Mouse (Mus musculus) urinary bladder, adult 2 months (tissue): ENCODE data around the gene Usp6nl. TPM values are rescaled to one million over a fixed set of nuclear protein-coding genes. Genes with fewer than 3 reads are reported as not detected.

ENCODE experiments used
- DNase-seq: peaks from one replicate; pipeline ENCODE4 v3.0.0; 2022; ENCODE audit warnings: low spot score
- polyA plus RNA-seq: library from polyadenylated mRNA; depleted of rRNA; stranded (reverse); fragments of >200 nt; gene quantifications from 2 replicates; pipeline ENCODE4 v1.2.3, GENCODE M21; 2012; rRNA removed

Usp6nl gene
- 6.0 and 8.4 TPM in 2 replicates for polyA plus RNA-seq

GRCm38 (mm10) chr2:6322376-6322901 is at the start of gene Usp6nl:
Usp6nl (plus strand) TSS chr2:6322667.
- DNase-seq = peak; percentile 88

- no peak for DNase-seq
These were observed 49.0 kb upstream of the Usp6nl start for GRCm38 (mm10) chr2:6273392-6273845.

GRCm38 (mm10) chr2:6278813-6279530 is 43.5 kb upstream of the Usp6nl start:
- no peak for DNase-seq

- DNase-seq = no peak
These were observed 42.7 kb upstream of the Usp6nl start for GRCm38 (mm10) chr2:6279614-6280301.

- no peak for DNase-seq
These were observed 38.9 kb upstream of the Usp6nl start for GRCm38 (mm10) chr2:6283569-6283968.

GRCm38 (mm10) chr2:6284784-6285183 is 37.7 kb upstream of the Usp6nl start:
- no peak for DNase-seq

GRCm38 (mm10) chr2:6285794-6286193 is 36.7 kb upstream of the Usp6nl start:
- no peak for DNase-seq

GRCm38 (mm10) chr2:6293825-6294444 is 28.5 kb upstream of the Usp6nl start:
- no peak for DNase-seq

GRCm38 (mm10) chr2:6294993-6295628 is 27.4 kb upstream of the Usp6nl start:
- DNase-seq = no peak

- no peak for DNase-seq
These were observed 17.7 kb upstream of the Usp6nl start for GRCm38 (mm10) chr2:6304768-6305167.

GRCm38 (mm10) chr2:6306861-6307260 is 15.6 kb upstream of the Usp6nl start:
- DNase-seq = no peak

GRCm38 (mm10) chr2:6309373-6309821 is 13.1 kb upstream of the Usp6nl start:
- no peak for DNase-seq

GRCm38 (mm10) chr2:6312764-6313163 is 9.7 kb upstream of the Usp6nl start:
- DNase-seq = no peak

- DNase-seq = no peak
These were observed 8.7 kb upstream of the Usp6nl start for GRCm38 (mm10) chr2:6313733-6314132.

- no peak for DNase-seq
These were observed 2.3 kb upstream of the Usp6nl start for GRCm38 (mm10) chr2:6320153-6320552.

- DNase-seq = no peak
These were observed 595 bp upstream of the Usp6nl start for GRCm38 (mm10) chr2:6321769-6322375.

- DNase-seq = no peak
These were observed 563 bp downstream of the Usp6nl start for GRCm38 (mm10) chr2:6322938-6323521.

- DNase-seq = no peak
These were observed 3.2 kb downstream of the Usp6nl start for GRCm38 (mm10) chr2:6325646-6326045.

- DNase-seq = no peak
These were observed 6.5 kb downstream of the Usp6nl start for GRCm38 (mm10) chr2:6328927-6329326.

GRCm38 (mm10) chr2:6330756-6331155 is 8.3 kb downstream of the Usp6nl start:
- no peak for DNase-seq
